Mouse (Mus musculus) limb, embryonic 11.5 days (tissue): ENCODE measurements at regions not wholly inside any gene's neighbourhood (a gene's known extent, or its start where the extent isn't known, plus 50 kb on each side); places are given as distances from the start of the nearest gene placed in this dataset.

Experiments used
- ATAC-seq: fragments of 200-750 bp; cut with Nextera tagmentation; 2 replicates; pipeline ENCODE4 v1.8.0; 2017; ENCODE audit warnings: low read depth; ENCODE audit not compliant: insufficient number of reproducible peaks, low FRiP score, low TSS enrichment
- DNase-seq: peaks from one replicate; pipeline ENCODE4 v3.0.0-alpha.2; 2015; ENCODE audit warnings: low spot score
- H3K27ac ChIP-seq: fragments of 300-500 bp; sonication (generic); replicated peaks from 2 replicates; pipeline ENCODE4 v1.5.1; 2014; ENCODE audit warnings: low read depth, mild to moderate bottlenecking, low read length
- H3K27me3 ChIP-seq: fragments of 300-500 bp; sonication (generic); 2 replicates; pipeline ENCODE4 v1.6.1; 2014; ENCODE audit warnings: mild to moderate bottlenecking, low read length, mixed read lengths; ENCODE audit not compliant: control insufficient read depth, insufficient read depth
- H3K36me3 ChIP-seq: fragments of 300-500 bp; sonication (generic); 2 replicates; pipeline ENCODE4 v1.6.1; 2014; ENCODE audit warnings: mild to moderate bottlenecking, low read length, moderate library complexity, mixed read lengths; ENCODE audit not compliant: control insufficient read depth, insufficient read depth
- H3K4me1 ChIP-seq: fragments of 300-500 bp; sonication (generic); 2 replicates; pipeline ENCODE4 v1.6.1; 2014; ENCODE audit warnings: low read length, mixed read lengths; ENCODE audit not compliant: control insufficient read depth, insufficient read depth
- H3K4me2 ChIP-seq: fragments of 300-500 bp; sonication (generic); 2 replicates; pipeline ENCODE4 v1.6.1; 2014; ENCODE audit warnings: low read depth, mild to moderate bottlenecking, moderate library complexity; ENCODE audit not compliant: severe bottlenecking
- H3K4me3 ChIP-seq: fragments of 300-500 bp; sonication (generic); 2 replicates; pipeline ENCODE4 v1.5.1; 2014; ENCODE audit warnings: low read depth, low read length
- H3K9ac ChIP-seq: fragments of 300-500 bp; sonication (generic); 2 replicates; pipeline ENCODE4 v1.6.1; 2014; ENCODE audit warnings: mild to moderate bottlenecking, low read length
- H3K9me3 ChIP-seq: fragments of 300-500 bp; sonication (generic); 2 replicates; pipeline ENCODE4 v1.6.1; 2016; ENCODE audit warnings: low read length; ENCODE audit not compliant: control insufficient read depth
- WGBS: fragments of 180-500 bp; shearing (Covaris S2); extraction: QIAGEN DNeasy Blood & Tissue Kit; methylation state at CpG from one replicate; pipeline ENCODE4 v1.1.7; 2014; 5-methylcytosine and 5-hydroxymethylcytosine counted together

- Histone ChIP-seq H3K4me3 (no peak overlapping the region), H3K4me1 (peaks cover 30% of the 10 kb centered on the region), H3K27ac (no peak overlapping the region), H3K4me2 (no peak overlapping the region), H3K9ac (no peak overlapping the region), H3K9me3 (no peaks in the 10 kb centered on the region), H3K27me3 (no peaks in the 10 kb centered on the region), H3K36me3 (no peaks in the 10 kb centered on the region)
- no peak for ATAC-seq
- WGBS: 44% methylated on average over 9 of the region's 9 CpGs
- DNase-seq: peak; percentile 50
Measured at GRCm38 (mm10) chr4:131478923-131479322, 359.2 kb downstream of the Ptpru start.

- no peaks in the 10 kb centered on the region for H3K36me3 ChIP-seq
- H3K4me1 ChIP-seq: peaks cover 72% of the 10 kb centered on the region
- 41% methylated on average over 15 of the region's 15 CpGs for WGBS
- H3K9ac ChIP-seq: peak overlapping the region; percentile 17; the same call in 1 of the 2 replicates
- H3K27ac ChIP-seq: peak overlapping the region; percentile 93
- H3K4me2 ChIP-seq: peak overlapping the region; percentile 20; the same call in 1 of the 2 replicates
- no peak for ATAC-seq
- H3K4me3 ChIP-seq: no peak overlapping the region
- no peaks in the 10 kb centered on the region for H3K9me3 ChIP-seq
- no peaks in the 10 kb centered on the region for H3K27me3 ChIP-seq
- DNase-seq: no peak
Measured at GRCm38 (mm10) chr4:131483958-131484605, 354.0 kb downstream of the Ptpru start.

GRCm38 (mm10) chr4:131484607-131485111 lies 353.4 kb downstream of the Ptpru start:
- WGBS: 5% methylated on average over 14 of the region's 14 CpGs
- Histone ChIP-seq H3K4me1 (peaks cover 74% of the 10 kb centered on the region), H3K36me3 (no peaks in the 10 kb centered on the region), H3K27ac (peak overlapping the region; percentile 93), H3K9ac (peak overlapping the region; percentile 43; the same call in 1 of the 2 replicates), H3K27me3 (no peaks in the 10 kb centered on the region), H3K4me3 (no peak overlapping the region), H3K4me2 (peak overlapping the region; percentile 27; the same call in 1 of the 2 replicates), H3K9me3 (no peaks in the 10 kb centered on the region)
- DNase-seq (peak; percentile 90), ATAC-seq (peak; percentile 78)

GRCm38 (mm10) chr4:131485126-131485825 lies 352.8 kb downstream of the Ptpru start:
- Histone ChIP-seq H3K27me3 (no peaks in the 10 kb centered on the region), H3K4me3 (no peak overlapping the region), H3K27ac (peak overlapping the region; percentile 93), H3K4me1 (peaks cover 74% of the 10 kb centered on the region), H3K4me2 (0 out of 2 replicates have a peak overlapping the region, but pooled peaks have one; percentile 27), H3K9ac (peak overlapping the region; percentile 43), H3K9me3 (no peaks in the 10 kb centered on the region), H3K36me3 (no peaks in the 10 kb centered on the region)
- ATAC-seq (0 out of 2 replicates have a peak, but pooled peaks have one; percentile 3), DNase-seq (no peak)
- WGBS: 39% methylated on average over 13 of the region's 13 CpGs

- Histone ChIP-seq H3K9ac (no peak overlapping the region), H3K4me3 (no peak overlapping the region), H3K27ac (no peak overlapping the region), H3K36me3 (no peaks in the 10 kb centered on the region), H3K27me3 (no peaks in the 10 kb centered on the region), H3K4me2 (no peak overlapping the region), H3K9me3 (no peaks in the 10 kb centered on the region), H3K4me1 (peaks cover 71% of the 10 kb centered on the region)
- 6% methylated on average over 4 of the region's 4 CpGs for WGBS
- peak; percentile 55 for ATAC-seq
- DNase-seq: peak; percentile 98
Measured at GRCm38 (mm10) chr4:131486821-131487220, 351.3 kb downstream of the Ptpru start.

GRCm38 (mm10) chr4:131488246-131488645 lies 349.8 kb downstream of the Ptpru start:
- H3K9me3 ChIP-seq: no peaks in the 10 kb centered on the region
- peak overlapping the region; percentile 57; the same call in 1 of the 2 replicates for H3K27ac ChIP-seq
- H3K36me3 ChIP-seq: no peaks in the 10 kb centered on the region
- no peaks in the 10 kb centered on the region for H3K27me3 ChIP-seq
- no peak overlapping the region for H3K4me3 ChIP-seq
- H3K4me2 ChIP-seq: peak overlapping the region; percentile 0; the same call in 1 of the 2 replicates
- no peak overlapping the region for H3K9ac ChIP-seq
- ATAC-seq (no peak), DNase-seq (peak; percentile 43)
- H3K4me1 ChIP-seq: peaks cover 58% of the 10 kb centered on the region
- 5% methylated on average over 6 of the region's 6 CpGs for WGBS

GRCm38 (mm10) chr4:131489056-131489455 lies 349.0 kb downstream of the Ptpru start:
- WGBS: 23% methylated on average over 3 of the region's 3 CpGs
- DNase-seq (no peak), ATAC-seq (no peak)
- H3K4me2 ChIP-seq: no peak overlapping the region; the same call in 1 of the 2 replicates
- H3K4me3 ChIP-seq: no peak overlapping the region
- no peak overlapping the region for H3K9ac ChIP-seq
- no peaks in the 10 kb centered on the region for H3K27me3 ChIP-seq
- H3K36me3 ChIP-seq: no peaks in the 10 kb centered on the region
- H3K4me1 ChIP-seq: peaks cover 50% of the 10 kb centered on the region
- peak overlapping the region; percentile 44; the same call in 1 of the 2 replicates for H3K27ac ChIP-seq
- H3K9me3 ChIP-seq: no peaks in the 10 kb centered on the region

- no peaks in the 10 kb centered on the region for H3K36me3 ChIP-seq
- WGBS: 36% methylated on average over 4 of the region's 4 CpGs
- ATAC-seq: no peak
Measured at GRCm38 (mm10) chr4:131491960-131492359, 346.1 kb downstream of the Ptpru start.

More at GRCm38 (mm10) chr4:131491960-131492359, 346.1 kb downstream of the Ptpru start:
- H3K4me2 ChIP-seq: no peak overlapping the region
- no peak overlapping the region for H3K4me3 ChIP-seq
- DNase-seq: no peak
- no peaks in the 10 kb centered on the region for H3K9me3 ChIP-seq
- H3K9ac ChIP-seq: no peak overlapping the region
- H3K27me3 ChIP-seq: no peaks in the 10 kb centered on the region
- H3K4me1 ChIP-seq: peaks cover 30% of the 10 kb centered on the region
- no peak overlapping the region for H3K27ac ChIP-seq
